Mouse (Mus musculus) thymus, postnatal 10 days (tissue): ENCODE measurements around the gene 9230102O04Rik.

ENCODE experiments used
- DNase-seq, 2 experiments: peaks; one replicate each; pipeline ENCODE4 v3.0.0; 2021; ENCODE audit warnings: low spot score in 2 of 2

Gene 9230102O04Rik

DNA sequence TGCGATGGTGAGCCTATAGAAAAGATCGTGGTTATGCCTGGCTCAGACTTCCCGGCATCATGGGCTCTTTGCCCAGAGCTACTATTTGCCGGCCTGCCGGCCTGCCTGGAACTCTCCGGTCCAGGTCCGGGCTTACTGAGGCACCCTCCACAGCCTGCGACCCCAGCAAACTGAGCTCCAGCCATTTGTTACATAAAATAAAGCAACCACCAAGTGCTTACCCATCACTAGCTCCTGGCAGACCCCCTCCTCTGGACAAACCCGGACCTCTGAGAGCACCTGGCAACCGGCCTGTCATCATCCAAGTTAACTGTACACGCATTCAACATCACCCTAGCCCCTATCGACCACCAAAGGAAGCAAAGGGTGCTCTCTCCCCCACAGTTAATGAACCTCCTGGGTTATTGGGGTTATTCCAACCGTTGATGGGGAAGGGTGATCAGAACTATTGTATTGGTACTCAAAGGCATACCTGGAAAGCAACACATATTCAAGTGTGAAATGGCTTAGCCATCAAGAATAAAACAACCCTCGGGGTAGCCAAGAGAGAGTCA is 4.0 kb downstream of the 9230102O04Rik start:
- no peak for DNase-seq

DNA sequence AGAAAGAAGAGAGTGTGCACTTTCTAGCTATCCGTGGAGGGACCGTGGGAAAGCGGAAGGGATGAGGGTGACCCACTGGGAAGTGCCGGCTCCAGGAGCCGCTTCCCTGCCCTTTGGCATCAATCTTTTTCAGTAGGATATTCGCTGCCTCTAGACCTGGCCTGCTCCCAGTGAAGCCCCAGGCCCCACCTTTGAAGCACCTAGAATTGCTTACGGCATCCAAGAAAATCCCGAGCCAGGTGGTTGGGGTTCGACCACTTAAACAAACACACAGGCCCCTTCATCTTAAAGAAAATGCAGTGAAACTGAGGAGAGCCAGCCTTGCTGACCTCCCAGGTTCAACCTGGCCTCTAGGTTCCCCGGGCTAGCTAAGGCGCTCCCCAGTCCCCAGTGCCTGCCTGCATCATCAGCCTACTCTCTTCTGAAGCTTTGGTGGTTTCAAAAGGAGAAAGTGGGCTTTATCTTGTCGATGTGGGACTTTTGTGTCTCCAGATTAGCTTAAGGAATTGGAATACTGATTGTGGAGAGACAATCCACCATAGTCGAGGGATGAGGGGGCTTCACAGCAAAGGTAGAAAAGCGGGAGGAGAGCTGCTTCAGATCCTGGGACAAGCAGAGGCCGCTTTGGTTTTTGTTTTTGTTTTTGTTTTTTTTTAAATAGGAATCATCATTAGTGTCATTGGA is 4.7 kb downstream of the 9230102O04Rik start:
- DNase-seq: no peak

DNA sequence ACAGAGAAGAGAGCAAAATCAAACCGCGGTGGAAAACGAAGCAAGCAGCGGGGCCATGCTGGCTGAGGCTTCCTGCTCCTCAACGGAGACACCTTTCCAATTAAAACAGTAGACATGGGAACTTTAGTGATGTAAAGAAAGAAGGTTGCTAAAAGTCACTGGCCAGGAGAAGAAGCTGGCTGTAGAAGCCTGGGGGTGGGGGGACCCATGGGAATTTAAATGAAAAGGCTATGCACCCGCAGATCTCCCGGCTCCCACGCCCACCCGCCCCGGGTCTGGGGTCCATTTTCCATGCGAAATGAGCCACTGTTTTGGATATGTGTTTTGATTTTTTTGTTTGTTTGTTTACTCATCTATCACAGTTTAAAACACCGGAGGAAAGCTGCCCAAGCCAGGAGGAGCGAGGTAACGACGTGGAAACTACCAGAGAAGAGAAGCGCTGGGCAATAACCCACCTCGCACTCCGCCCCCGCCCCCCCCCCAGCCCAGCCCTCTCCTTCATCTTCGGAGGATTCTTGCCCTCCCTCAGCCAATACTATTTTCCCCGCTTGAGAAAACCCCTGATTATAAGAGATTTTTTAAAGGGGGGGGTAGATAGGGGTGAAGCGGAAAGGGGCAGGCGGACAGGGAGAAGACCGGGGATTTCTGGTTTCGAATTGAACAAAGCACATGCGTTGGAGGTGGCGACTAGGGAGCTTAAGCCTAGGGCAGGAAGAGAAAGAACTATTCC is 5.4 kb downstream of the 9230102O04Rik start:
- no peak for DNase-seq

DNA sequence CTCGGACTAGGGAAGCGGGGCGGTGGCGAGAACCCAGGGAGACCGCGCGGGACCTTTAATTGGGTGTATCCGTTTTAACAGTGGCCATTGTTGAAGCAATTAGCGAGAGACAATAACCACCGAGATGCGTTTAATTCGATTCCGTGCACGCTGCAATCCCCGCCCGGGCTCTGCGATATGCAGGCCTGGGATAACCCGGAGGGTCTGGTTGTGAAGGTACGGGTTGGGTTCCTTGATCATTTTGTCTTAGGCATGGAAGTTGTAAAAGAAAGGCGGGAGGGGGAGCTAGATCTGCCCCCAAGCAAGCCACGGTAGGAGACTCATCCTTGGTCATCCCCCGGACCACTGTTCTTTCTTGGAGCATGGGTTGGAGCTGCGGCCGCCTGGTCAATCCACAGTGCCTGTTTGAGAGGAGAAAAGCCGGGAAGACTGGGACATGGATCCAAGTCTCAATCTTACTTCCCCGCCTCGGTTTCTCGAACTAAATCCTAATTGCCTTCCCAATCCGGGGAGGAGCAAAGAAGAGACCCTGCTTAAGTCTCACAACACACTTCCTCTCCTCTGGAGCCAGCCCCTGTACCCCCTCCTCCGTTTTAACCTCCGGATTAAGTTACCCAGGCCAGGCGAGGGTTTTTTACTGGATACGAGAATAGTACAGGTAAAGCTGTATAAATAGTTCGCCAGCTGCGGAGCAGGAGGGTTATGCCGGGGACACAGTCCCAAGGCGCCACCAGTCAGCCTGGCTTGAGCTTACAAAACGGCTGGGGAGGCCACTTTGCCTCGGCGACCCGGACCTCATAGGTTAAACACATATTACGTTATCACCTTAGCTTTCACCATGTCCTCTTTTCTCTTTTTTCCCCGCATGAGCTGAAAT is 6.2 kb downstream of the 9230102O04Rik start:
- no peak for DNase-seq

DNA sequence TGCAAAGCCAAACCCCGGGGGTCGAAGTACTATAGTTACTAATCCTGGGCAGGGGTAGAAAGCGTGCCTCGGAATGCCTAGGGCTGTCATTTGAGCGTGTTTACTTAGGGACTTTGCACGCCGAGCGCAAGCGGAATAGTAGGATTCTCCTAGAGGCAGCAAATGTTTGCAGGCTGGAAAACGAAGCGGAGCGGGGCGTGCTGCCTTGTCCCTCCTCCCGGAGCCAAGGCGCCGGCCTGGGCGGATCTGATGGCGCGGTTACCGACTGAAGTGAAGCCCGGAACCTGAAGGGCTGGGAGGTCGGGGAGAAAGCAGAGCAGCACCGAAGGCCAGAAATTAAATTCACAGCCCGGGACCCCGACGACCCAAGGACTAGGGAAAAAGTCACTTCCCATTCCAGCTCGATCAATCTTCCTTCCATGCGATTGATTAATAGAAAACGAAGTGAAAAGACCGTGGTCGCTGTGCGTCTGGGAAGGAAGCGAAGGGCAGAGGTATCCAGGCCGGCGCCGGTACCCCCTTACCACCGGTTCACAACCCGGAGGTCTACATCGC is 6.9 kb downstream of the 9230102O04Rik start:
- DNase-seq: no peak

DNA sequence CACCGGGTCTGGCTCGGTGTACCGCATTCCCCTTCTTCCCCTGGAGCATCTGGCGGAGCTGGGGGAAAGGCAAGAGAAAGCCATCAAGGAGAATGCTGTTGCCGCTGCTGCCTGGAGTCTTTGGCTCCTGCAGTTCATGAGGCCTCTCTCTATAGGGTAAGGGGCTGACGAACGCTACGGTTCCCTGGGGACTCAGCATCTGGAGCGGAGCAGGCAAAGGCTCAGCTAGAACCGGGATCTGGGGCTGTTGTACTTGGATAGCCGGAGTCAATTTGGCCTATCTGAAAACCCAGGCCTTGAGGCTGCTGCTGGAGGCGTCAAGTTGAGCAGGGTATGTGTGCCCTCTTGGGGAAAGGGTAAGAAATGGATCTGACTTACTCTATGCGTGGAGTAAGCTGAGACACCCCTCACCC is 7.7 kb downstream of the 9230102O04Rik start:
- DNase-seq: no peak

DNA sequence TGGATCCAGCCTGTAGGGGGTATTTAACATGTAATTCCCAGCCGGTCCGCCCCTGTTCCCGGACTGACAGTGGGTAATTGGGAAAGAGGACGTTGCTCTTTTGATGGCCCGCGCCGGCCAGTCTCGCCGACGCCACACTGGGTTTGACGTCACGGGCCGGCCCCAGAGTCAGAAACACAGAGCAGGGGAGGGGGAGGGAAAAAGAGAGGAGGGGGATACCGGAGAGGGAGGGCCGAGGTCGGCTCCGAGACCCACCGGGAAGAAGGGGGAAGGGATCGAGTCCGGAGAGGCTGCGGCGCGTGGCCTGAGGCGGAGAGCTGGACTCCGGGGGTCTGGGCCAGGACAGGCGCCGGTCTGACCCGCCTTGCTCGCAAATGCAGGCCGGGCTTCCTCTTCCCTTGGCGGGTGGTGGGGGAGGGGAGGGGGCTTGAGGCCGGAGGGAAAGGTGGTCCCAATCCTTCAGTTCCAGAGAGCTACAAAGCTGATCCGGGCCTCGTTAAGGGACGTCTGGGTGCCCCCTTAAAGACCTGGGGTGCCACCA is 8.2 kb downstream of the 9230102O04Rik start, which contains the start of gene 4930412O13Rik:
Gene 4930412O13Rik (plus strand): TSS at position 202 of the 541 bp plus-strand sequence.
- no peak for DNase-seq

DNA sequence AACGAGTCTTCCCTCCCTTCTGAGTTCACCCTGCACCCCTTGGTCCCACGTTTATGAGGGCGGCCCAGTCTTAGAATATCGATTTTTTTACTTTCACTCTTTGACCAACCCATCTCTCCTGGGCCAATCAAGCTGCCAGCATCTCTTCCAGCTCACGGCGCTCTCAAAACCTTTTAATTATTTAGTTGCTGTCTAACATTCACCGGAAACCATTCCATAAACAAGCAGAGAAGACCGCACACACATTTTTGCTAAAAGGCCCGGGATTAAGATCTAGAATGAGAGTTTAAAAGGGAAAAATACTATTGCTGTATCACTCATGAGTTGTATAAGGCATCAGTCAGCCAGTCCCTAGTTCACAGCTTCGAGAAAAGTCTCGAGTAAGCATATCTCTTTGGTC is 9.1 kb downstream of the 9230102O04Rik start:
- DNase-seq: no peak

DNA sequence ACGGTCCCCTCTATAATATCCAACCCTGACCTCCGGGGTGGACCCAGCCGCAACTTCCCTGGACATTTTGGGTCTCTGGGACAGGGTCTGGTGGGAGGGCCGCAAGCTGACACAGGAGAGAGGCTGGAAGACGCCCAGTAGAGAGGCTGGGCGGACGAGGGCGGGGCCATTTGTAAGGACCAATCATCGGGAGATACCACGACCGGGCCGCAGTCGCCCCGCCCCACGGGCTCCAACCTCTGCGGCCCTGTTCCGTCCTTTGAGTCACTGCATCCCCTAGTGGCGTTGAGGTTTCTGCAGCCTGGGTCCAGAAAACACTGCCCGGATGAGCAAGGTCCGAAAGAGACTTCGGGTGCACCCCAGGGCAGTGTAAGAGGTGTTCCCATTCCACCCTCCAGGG is 9.8 kb downstream of the 9230102O04Rik start:
- DNase-seq: peak; percentile 90

DNA sequence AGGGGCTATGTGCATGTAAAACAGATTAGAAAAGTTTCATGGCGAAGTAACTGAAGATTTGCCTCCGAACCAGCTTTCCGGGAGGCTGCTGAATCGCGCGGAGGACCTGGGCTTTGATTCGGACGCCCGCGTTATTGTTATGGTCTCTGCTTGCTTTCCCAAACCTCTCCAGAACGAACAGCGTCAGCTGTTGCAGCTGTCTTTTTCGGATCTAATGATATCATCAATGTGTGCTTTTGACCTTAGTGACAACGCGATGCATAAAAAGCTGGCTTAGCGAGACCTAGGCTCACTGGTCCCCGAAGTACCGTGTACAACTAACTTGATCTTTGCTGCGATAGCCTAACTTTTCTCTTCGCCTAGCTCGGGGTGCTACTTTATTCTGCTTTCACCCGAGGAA is 10.2 kb downstream of the 9230102O04Rik start:
- DNase-seq: no peak

DNA sequence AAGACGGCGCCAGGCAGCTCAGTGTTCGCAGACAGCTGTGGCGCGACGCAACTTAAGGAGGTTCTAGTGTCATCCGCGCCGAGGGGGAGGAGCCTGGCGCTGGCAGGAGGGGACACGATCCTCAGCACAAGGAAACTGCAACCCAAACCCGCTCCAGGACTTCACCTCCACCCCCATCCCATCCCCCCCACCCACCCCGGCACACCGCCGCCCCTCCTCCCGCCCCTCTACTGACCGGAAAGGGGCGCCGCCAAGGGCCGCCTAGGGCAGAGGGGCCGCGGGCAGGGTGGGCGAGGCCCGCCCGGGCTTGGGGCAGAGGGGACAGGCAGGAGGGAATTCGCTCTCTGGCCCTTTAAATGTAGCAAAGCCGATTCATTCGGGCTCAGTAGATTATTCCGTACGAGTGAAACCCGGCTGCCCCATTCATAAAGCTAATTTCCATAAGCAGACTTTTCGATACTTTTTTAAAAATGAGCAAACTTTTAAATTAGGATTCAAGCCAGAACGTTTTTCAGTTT is 10.7 kb downstream of the 9230102O04Rik start:
- peak; percentile 81 to 82 for DNase-seq

DNA sequence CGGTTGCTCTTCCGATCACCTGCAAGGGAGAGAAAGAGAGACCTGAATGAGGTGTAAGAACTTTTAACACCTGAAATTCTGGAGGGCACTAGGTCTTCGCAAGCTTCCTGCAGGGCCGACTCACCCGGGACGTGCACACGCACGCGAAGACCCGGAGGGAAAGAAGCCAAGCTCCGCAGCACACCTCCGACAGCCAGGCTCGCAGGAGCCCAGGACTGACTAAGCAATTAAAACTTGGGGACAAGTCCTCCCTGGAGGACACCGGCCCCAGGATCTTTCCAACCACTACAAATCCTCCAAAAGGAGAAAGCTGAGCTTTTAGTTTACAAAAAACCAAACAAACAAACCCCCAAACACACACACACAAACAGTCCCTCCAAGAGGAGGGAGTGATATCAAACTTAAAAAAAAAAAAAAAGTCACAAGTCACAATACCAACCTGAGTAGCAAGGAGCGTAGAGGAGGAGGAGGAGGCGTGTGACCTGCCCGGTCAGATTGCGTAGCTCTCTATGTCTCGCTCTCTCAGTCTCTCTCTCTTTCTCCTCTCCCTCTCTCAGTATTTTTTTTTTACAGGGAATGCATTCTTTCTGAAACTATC is 11.3 kb downstream of the 9230102O04Rik start:
- peak; percentile 36 to 39 for DNase-seq

DNA sequence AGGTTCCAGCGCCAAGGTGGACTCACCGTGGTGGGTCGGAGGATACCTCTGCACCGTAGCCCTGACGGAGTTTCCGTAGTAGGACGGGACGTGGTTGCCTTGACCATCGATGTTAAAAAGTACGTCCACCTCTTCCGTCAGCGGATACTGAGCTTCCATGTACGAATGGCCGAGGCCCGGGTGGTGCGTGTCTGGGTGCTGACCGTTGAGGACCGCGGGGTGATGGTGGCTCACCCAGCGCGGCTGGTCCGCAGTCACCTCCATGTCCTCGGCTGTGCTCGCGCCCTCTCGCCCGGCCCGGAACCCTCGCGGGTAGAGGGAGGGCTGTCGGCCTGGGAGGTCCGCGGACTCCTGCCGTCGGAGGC is 12.0 kb downstream of the 9230102O04Rik start:
- peak; percentile 39 to 43 for DNase-seq

DNA sequence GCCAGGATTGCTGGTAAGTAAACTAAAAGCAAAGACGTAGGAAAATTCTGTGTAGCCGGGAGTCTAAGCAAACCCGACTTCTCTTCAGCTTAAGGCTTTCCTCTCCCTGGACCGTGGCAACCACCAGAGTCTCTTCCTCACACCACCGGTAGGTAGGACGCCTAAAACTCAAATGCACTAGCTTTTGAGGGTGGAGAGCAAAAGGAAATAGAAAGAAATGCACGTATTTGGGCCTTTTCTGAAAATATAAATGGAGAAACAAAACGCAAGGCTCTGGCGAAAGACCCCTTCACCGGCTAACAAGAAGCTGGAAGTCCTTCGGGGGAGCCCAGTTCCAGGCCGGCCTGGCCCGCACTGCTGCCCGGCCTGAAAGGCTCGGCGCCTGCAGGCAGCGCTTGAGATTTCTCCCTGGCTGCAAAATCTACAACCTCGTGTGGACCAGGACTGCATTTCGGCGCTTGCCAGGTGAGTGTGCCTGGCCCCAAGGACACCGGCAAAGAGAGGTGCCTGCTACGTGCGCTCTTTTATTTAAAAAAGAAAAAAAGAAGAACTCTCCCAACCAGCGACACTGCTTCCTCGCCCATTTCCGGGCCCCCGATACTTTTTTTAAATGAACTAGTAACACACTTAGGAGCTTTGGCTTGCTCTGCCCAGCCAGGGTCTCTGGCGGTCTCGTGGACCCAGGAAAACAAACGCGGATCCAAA is 12.6 kb downstream of the 9230102O04Rik start:
- DNase-seq: peak; percentile 31 to 41

DNA sequence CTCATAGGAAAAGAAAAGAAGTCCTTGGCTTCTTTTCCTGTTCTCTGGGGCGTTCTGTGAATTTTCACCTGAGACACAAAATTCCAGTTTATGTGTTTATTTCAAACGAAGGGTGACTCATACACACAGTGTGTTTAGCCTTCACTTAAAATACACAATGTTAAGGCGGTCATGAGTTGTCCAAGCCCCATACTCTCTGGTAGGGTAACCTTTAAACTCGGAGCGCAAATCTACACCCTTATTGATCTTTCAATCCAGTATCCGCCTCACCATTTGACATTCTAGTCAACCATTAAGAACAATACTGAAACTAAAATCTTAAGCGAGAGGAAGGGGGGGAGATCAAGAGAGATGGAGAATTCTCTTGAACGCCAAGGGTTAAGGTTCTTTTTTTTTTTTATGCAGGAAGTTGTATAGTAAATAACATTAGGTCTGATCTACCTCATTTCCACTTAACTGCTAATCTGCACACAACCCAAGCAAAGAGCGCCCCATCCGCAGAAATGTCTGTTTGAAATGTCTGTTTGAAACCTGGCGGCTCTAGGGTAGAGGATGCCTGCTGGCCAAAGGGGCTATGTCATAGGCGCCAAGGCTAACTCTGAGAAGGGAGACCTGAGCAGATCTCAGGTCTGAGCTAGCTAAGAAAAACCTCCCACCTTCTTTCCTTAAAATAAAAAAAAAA is 13.5 kb downstream of the 9230102O04Rik start:
- peak; percentile 44 to 62 for DNase-seq

DNA sequence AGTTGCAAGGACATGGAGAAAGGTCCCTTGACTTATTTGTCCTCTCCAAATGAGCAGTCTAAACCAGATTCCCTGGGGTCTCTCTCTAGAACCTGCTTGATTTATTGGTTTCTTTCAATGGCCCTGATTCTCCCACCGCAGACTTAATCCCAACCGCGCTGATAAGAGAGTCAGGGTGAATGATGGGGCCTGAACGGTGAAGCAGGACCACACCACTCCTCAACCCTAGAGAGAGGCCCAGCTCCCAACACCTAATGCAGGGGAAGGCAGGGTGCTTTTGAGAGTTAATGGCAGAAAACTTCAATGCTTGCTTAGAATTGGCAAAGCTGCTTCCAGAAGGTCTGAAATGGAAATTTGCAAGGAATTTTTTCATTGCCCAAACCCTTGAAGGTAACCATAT is 14.1 kb downstream of the 9230102O04Rik start:
- no peak for DNase-seq

DNA sequence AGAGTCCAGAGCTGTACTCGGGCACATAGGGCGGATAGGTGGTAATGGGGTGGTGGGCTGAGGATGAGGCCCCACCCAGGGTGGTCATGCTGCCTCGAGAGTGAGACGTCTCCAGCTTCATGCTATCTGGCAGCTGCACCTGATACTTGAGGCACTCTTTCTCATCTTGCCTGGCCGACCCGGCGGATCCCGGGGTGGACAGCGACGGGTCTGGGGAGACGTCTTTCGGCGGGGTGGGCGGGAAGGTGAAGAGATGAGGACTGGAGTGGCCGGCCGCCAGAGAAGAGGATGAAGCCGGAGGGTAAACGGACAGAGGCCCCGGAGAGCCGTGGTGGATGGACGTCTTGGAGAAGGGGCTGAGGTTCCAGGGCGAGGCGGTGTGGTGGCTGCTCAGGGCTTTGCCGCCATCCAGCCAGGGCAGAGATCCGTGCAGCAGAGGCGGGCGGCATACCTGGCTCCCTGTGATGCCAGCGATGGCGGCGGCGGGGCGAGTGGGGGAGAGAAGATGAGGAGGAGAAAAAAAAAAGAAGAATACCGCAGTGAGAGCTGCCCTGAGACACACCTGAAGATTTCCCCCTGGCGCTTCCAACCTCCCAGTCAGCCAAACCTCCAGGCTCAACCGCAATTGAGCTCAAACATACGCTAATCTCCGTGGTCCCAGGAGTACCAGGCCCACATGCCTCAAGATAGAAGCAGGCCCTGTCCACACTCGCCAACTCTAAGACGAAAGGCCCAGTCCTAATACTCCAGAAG is 14.7 kb downstream of the 9230102O04Rik start:
- DNase-seq: peak; percentile 26 to 37

DNA sequence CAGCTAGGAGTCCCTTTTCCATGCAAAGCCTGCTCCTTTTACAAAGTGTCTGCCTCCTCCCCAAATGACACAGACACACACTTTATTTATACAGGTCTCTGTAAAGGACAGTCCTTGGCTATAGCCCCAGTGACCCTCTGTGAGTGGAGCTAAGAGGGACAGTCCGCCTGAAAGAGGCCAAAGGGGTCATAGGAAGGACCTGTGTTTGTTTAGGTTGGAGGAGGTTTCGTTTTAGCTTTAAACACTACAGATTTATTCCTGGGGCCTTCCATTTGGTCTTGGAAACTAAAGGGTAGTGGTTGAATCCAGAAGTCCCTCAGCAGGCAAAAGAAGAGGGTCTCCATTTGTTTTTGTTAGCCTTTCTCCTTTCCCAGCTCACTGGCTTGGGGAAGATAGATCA is 15.6 kb downstream of the 9230102O04Rik start:
- DNase-seq: no peak

DNA sequence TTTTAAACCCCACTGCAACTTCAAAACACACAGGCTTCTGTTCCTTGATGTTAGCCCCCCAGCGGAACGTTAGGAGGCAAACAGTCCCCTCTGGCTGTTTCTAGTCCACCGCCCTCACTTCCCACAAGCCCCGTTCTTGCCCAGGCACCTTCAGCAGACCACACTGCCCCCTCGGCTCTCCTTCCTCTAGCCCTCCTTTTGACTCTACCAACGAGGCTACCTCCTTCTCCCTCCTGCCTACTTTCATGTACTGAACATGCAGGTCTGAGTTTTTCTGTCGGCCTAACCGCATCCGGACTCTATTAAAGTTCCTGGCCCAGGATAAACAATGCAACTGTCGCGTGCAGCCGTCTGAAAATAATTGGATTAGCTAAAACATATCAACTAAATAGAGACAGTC is 16.7 kb downstream of the 9230102O04Rik start:
- peak in 1 of 2 experiments; percentile 27 for DNase-seq
